Mouse (Mus musculus) bone marrow macrophage, adult 2 months (primary cell): ENCODE measurements around the gene Slc16a2. TPM values are rescaled to one million over a fixed set of nuclear protein-coding genes. Genes with fewer than 3 reads are reported as not detected.
"Not testable (repeated sequence)": the region's sequence is repeated elsewhere in the genome, so short reads cannot be mapped to it uniquely, and the experiment has no call there.

Experiments used
- H3K27ac ChIP-seq: 2 replicates; pipeline ENCODE4 v1.5.1; 2012; ENCODE audit warnings: low read depth, low read length; ENCODE audit not compliant: insufficient read depth
- H3K4me1 ChIP-seq: 2 replicates; pipeline ENCODE4 v1.6.1; 2012; ENCODE audit warnings: low read length; ENCODE audit not compliant: control insufficient read depth, insufficient read depth
- H3K4me3 ChIP-seq: 2 replicates; pipeline ENCODE4 v1.5.1; 2012; ENCODE audit warnings: mild to moderate bottlenecking, low read length, moderate library complexity; ENCODE audit not compliant: insufficient read depth
- CTCF ChIP-seq: IDR thresholded peaks from 2 replicates; pipeline ENCODE4 v1.5.1; 2012; ENCODE audit warnings: low read depth, mild to moderate bottlenecking, low read length, moderate library complexity
- POLR2A ChIP-seq: IDR thresholded peaks from 2 replicates; pipeline ENCODE4 v1.6.1; 2012; ENCODE audit warnings: mild to moderate bottlenecking, low read depth, low read length, borderline replicate concordance
- polyA plus RNA-seq: library from polyadenylated mRNA; stranded (reverse); fragments of >200 nt; gene quantifications from 2 replicates; pipeline ENCODE4 v1.2.4, GENCODE M21; 2012; ENCODE audit not compliant: missing spikeins, insufficient read depth, insufficient read length

The Slc16a2 gene
- polyA plus RNA-seq, 1 experiment, result not detected

- no peaks in the 10 kb centered on the region for H3K4me1 ChIP-seq
- H3K27ac ChIP-seq, result no peak overlapping the region
- no peak overlapping the region for H3K4me3 ChIP-seq
- TF ChIP-seq CTCF (no peak), POLR2A (no peak)
Measured at GRCm38 (mm10) chrX:103673761-103674160, 148.0 kb downstream of the Slc16a2 start.

- Histone ChIP-seq H3K4me1 (no peaks in the 10 kb centered on the region), H3K4me3 (no peak overlapping the region), H3K27ac (no peak overlapping the region)
- TF ChIP-seq CTCF, result no peak
Measured at GRCm38 (mm10) chrX:103670245-103670644, 151.5 kb downstream of the Slc16a2 start.

- H3K4me1 ChIP-seq, H3K27ac ChIP-seq, H3K4me3 ChIP-seq: not testable (repeated sequence)
Measured at GRCm38 (mm10) chrX:103664445-103664844, 157.3 kb downstream of the Slc16a2 start.

GRCm38 (mm10) chrX:103658985-103659384 is 162.8 kb downstream of the Slc16a2 start:
- Histone ChIP-seq H3K4me1 (no peaks in the 10 kb centered on the region), H3K27ac (no peak overlapping the region), H3K4me3 (no peak overlapping the region)
- no peak for TF ChIP-seq POLR2A
- TF ChIP-seq CTCF, result no peak

- Histone ChIP-seq H3K4me1 (no peaks in the 10 kb centered on the region), H3K4me3 (no peak overlapping the region), H3K27ac (no peak overlapping the region)
Measured at GRCm38 (mm10) chrX:103653021-103653420, 168.8 kb downstream of the Slc16a2 start.

GRCm38 (mm10) chrX:103652048-103652447 is 169.7 kb downstream of the Slc16a2 start:
- H3K27ac ChIP-seq, result no peak overlapping the region
- H3K4me3 ChIP-seq, result no peak overlapping the region
- no peak for TF ChIP-seq CTCF
- TF ChIP-seq POLR2A, result no peak
- H3K4me1 ChIP-seq, result no peaks in the 10 kb centered on the region

More at GRCm38 (mm10) chrX:103653021-103653420, 168.8 kb downstream of the Slc16a2 start:
- TF ChIP-seq CTCF (no peak), POLR2A (no peak)

Other genes with a start within 250 kb of the Slc16a2 start
- gene Zcchc13, start 191.4 kb downstream of the Slc16a2 start, polyA plus RNA-seq, result not detected in 2 replicates
- 39.5 and 40.1 TPM in 2 replicates for gene Rlim, start 159.3 kb upstream of the Slc16a2 start, polyA plus RNA-seq